Mouse (Mus musculus): ENCODE results near the gene Chmp5. TPM values are rescaled to one million over a fixed set of nuclear protein-coding genes. Genes with fewer than 3 reads are reported as not detected.

Chmp5 gene
- total RNA-seq, 1 experiment from 2014 or later = 78.5 TPM

GRCm38 (mm10) chr4:40946516-40947121, 1.6 kb upstream of the Chmp5 start:
- peak; percentile 27 for DNase-seq

DNA sequence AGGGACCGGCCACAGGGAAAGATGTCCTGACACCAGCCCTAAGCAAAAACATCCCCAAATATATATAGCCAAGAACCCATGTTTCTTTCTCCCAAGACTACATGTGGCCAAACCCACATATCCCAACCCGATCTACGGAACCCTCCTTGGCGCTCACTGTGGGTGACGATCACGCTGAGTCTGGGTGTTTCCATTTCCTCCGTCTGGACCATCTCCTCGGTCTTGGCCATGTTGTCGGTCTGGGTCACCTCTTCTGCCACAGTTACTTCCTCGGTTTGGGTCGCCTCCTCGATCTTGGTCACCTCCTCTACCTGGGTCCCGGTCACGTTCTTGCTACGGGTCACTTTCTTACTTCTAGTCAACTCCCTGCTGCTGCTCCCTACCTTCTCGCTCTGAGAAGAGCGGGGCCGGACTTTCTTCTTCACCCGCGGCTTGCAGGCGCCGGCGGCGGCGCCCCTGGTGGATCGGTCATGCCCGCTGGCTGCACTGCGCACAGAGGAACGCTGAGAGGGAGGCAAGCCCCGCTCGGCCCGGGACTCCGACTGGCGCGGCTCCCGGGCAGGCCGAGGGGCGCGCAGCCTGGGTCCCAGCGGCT, 545 bp upstream of the Chmp5 start:
- DNase-seq = no peak

GRCm38 (mm10) chr4:40953521-40953920, 5.3 kb downstream of the Chmp5 start:
- DNase-seq = peak; percentile 42

- DNase-seq = no peak
Observed at GRCm38 (mm10) chr4:40955942-40956341, 7.7 kb downstream of the Chmp5 start.

- no peak for DNase-seq
Observed at GRCm38 (mm10) chr4:40963536-40963935, 15.3 kb downstream of the Chmp5 start.

DNA sequence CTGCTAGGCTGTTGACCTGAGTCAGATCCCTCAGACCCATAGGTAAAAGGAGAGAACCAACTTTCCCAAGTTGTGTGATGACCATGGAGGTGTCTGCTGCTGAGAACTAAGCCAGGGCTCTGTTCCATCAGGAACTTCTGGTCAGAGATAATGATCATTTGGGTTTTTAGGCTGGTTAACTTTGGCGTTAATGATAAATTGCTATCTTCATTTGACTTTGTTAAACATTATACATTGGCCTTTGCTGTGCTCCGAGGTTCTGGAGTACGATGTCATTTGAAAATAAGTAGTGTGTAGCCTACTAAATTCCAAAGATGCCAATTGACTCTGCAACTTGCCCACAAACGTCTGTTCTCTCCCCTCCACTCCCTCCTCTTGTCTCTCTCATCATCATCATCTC, 21.0 kb downstream of the Chmp5 start:
- no peak for DNase-seq

- DNase-seq = peak; percentile 34
Observed at GRCm38 (mm10) chr4:40969781-40970591, 21.8 kb downstream of the Chmp5 start.

DNA sequence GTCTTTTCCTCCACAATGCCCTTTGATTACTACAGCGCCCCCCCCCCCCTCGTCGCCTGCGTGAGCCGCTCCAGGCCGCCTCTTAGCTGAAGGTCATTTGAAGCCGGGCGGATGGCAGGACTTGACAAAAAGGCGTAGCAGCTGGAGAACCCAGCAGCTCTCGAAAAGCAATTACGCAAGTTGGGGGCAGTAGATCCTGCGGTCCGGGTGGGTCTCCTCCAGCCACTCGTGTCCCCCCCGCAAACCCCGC, 22.3 kb downstream of the Chmp5 start:
- no peak for DNase-seq

DNA sequence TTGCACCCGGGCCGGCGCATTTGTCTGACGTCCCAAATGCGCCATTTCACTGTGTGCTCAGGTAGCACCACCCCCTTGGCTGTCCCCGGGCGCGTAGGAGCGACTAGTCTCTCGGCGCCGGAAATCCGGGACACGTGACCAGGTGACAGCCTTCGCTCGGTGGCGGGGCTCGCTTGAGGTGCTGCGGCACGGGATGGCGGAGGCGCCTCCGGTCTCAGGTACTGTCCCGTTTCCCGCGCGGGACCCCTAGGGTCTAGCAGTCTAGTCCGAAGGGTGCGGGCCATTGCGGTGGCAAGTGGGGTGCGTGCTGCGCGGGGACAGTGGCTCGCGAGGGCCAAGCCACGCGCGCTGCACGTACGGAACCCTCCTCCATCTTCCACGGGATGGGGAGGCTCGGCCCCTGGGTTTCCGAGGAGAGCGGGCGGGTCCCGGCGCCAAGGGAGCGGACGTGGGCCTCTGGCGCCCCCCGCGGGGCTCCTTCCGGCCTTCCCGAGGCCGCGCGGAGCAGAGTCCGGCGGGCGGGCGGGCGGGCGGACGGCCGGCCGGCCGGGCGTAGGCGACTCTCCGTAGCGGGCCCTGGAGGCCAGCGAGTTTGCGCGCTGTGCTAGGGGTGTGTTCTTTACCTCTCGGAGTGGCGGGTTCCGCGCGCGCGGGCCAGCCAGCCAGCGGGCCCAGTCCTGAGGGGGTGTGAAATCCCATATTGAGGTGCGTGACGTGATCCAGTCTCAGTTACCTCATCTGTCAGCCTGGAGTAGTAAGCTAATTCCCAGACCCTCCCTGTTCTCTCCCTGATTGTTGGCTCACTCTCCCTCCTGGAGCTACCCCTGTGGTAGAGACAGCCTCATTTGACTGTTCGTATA, 22.9 kb downstream of the Chmp5 start, which contains the start of gene Nfx1:
Nfx1 (plus strand) TSS at position 65 of the 860 bp plus-strand sequence.
- peak; percentile 98 for DNase-seq

GRCm38 (mm10) chr4:40971744-40972143, 23.5 kb downstream of the Chmp5 start:
- peak; percentile 78 for DNase-seq

DNA sequence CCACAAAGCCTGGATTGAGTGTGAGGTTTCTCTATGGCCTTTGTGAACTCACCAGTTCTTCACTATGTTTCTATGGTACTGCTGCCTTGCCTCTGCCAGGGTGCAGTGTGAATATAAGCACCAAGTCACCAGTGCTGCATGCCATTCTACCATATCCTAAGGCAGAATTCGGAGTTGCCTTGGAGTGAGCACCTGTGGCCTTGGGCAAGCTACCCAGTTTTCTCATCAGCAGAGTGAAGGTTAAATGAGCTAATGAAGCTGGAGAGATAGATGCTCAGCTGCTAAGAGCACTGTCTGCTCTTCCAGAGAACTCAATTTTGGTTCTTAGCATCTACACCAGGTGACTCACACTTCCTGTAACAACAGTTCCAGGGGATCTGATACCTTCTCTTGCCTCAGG, 25.8 kb downstream of the Chmp5 start:
- DNase-seq = peak; percentile 64

- peak; percentile 20 for DNase-seq
Observed at GRCm38 (mm10) chr4:40975678-40976077, 27.5 kb downstream of the Chmp5 start.

GRCm38 (mm10) chr4:40976651-40977050, 28.4 kb downstream of the Chmp5 start:
- peak; percentile 45 for DNase-seq

- DNase-seq = peak; percentile 18
Observed at GRCm38 (mm10) chr4:40979430-40979829, 31.2 kb downstream of the Chmp5 start.

- DNase-seq = no peak
Observed at GRCm38 (mm10) chr4:40982486-40982885, 34.3 kb downstream of the Chmp5 start.

DNA sequence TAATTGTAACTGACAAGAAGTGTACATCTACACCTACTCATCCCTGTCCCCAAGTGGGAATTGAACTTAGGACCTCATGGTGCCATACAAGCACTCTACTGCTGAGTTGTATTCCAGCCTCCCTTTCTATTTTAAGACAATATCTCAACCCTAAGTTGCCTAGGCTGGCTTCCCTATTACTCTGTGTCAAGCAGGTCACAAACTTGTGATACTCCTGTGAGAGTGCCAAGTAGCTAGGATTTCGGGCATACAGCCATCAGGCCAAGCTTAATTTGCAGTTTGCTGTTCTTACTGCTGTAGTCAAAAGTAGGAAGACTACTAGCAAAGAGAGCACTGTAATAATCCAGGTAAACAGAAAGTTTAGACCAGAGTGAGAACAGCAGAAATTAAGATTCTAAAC, 35.5 kb downstream of the Chmp5 start:
- DNase-seq = peak; percentile 44

DNA sequence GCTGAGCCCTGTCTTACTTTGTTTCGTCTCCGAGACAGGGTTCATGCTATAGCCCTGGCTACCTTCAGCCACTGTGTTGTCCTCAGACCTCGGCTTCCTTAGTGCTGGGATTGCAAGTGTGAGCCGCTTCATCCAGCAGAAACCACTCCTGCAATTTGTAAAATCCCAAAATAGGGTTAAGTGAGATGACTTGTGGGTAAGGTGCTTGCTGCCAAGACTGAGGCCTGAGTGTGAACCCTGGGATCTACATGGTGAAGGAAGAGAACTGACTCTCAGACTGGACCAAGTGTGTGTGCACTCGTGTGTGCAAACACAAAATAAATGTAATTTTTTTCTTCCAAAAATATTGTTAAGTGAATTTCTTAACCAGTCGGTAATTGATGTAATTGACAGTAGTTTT, 41.4 kb downstream of the Chmp5 start:
- DNase-seq = no peak

DNA sequence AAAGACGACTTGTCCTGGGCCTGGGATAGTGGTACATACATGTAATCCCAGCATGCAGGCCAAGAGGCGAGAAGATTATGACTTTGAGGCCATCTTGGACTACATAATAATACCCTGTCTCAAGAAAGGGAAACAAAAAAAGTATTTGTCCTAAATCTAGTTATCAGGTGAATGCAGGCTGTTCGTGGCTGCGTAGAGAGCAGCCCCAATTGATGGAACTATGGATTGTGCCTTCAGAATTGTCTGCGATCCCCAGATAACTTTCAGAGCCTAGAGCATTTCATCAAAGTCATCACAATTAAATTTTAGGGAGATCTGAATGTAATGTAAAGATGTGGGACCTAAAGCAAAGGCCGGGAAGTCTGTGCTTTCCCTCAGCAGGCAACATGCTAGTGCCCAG, 48.1 kb downstream of the Chmp5 start:
- no peak for DNase-seq

DNA sequence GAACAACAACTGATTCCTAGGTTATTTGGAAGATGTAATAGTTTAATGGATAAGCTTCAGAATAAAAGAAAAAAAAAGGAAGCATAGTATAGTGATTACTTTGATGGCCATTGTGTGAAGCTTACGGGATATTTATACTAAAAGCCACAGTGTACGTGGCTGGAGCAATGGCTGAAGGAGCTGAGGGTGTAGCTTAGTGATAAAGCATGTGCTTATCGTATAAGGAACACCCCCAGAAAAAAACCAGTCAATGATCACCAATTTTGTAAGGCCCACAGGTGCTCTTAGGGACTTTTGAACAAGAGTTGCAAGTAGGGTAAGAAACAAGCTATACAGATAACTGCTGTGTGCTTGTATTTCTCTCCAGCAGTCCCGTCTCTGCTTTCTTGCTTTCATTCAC, 49.7 kb downstream of the Chmp5 start:
- no peak for DNase-seq

DNA sequence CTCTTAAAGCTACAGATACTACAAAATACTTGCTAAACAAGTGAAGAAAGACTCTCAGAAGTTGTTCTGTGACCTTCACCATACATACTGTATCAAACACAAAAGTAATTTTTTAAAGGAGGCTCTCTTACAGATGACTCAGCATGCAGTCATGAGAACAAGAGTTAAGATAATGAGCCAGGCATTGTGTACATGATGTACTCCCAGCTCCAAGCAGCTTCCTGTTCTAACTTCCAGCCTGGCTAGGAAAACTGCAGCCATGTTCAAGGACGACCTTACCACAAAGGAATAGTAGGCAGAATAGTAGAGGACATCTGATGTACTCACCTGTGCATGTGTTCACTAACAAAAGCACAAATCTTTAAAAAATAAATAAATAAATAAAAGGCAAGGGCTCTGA, 52.1 kb downstream of the Chmp5 start:
- no peak for DNase-seq

DNA sequence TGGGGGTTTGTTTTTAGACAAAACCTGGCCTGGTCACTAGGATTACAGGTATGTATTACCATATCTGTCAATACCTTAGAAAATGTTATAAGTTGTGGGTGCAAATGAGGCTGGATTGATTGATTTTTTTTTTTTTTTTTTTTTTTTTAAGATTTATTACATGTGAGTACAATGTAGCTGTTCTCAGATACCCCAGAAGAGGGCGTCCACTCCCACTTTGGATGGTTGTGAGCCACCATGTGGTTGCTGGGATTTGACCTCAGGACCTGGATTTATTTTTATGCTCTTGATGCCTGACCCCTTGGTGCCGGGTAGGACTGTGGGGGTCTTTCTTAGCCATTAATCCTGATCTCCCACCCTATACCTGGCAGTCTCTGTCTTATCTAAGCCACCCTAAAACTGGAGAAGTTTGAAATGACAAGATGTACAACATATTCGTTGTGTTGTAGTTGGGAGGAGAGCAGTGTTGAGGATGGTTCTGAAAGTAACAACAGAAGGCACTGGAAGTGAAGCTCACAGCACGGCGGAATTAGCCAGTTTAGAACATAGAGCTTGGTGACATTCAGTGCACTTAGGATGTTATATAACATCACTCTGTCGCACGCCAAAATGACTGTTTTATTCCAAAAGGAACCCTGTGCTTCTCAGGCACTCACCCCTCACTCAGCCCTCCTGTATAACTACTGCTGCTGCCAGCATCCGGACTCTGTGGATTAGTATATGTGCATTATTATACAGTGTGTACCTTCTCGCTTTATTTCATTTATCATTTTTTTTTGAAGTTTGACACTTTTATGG, 52.8 kb downstream of the Chmp5 start:
- DNase-seq = no peak

DNA sequence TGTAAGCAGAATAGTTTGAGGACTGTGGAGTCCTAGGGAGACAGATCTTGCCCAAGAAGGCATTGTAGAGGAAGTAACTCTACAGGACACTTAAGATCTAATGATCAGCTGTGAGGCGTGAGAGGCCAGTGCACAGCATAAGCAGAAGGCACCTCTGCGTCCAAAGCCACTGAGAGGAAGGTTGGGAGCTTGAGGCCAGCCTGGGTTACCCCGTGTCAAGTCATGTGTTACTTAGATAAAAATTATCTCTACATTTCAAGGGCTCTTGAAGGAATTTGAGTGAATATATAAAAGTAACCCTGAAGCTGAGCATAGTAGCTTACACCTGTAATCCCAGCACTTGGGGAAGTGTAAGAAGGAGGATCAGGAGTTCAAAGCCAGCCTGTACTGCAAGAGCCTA, 65.1 kb downstream of the Chmp5 start:
- no peak for DNase-seq
